Mouse (Mus musculus) frontal cortex, postnatal 14 days (tissue): Measurements from ENCODE around the gene Lrp2bp.

ENCODE experiments used
- DNase-seq, 2 experiments: peaks; one replicate each; pipeline ENCODE4 v3.0.0; 2022; ENCODE audit warnings: low spot score in 2 of 2

Lrp2bp gene

DNA sequence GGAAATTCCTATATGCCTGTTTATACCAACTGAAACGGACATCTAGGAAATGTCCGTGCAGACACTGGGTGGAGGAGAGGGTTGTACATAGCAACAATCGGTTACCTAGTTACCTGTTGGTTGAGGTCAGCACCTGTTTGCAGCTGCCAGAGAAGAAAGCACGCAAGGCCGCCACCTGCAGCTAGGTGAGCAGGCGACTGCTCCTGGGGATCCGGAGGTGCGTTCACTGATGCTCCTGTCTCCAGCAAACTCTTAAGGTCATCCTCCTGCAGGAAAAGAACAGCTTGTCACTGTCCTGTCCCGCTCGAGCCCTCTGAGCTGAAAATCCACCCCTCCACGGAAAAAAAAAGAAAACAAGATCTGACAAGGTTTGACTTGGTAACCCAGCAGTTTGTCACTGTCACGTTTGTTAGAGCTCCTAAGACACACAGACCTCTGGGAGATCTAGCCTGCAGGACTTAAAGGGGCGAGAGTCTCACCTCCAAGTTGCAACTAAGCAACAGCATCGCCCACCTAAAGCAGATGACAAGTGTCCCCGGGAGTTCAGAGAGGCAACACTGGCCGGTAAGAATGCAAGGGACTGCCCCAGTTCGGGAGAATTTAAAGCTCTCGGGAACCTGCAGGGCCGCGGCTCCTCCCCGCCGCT is at the start of gene Lrp2bp:
Lrp2bp (plus strand) TSS at position 166 of the 646 bp plus-strand sequence.
- peak in 1 of 2 experiments; percentile 48 for DNase-seq

DNA sequence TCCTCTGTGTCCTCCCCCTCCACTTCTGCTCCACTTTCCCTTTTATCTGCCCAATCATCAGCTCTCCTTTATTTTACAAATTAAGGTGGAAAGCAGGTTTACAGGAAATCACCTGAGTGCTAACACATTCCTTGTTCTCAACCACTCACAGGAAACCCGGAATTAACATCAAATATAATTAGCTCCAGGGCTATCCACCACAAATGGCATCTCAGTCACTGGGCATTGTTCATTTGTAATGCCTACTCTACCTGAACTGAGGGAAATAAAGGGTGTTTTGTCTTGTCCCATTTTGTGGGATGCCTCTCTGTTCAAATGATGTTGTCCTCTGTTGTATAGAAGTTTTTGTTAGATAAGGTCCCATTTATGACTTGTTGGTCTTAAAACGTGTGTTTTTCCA is 48.5 kb upstream of the Lrp2bp start:
- DNase-seq: no peak

DNA sequence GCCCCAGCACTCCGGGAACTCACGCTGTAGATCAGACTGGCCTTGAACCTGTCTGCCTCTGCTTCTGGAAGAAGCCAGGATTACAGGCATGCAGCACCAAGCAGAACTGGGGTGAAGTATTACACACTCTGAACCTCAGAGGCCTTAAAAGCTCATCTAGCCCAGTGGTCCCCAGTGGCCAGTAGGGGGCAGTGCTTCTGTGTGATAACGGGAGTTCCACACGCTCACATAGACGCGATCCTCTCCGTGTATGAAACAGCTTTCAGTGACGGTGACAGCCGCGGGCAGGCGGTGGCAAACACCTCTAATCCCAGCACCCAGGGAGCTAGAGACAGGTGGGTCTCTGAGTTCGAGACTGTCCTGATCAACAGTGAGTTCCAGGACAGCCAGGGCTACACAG is 28.2 kb upstream of the Lrp2bp start:
- DNase-seq: no peak

DNA sequence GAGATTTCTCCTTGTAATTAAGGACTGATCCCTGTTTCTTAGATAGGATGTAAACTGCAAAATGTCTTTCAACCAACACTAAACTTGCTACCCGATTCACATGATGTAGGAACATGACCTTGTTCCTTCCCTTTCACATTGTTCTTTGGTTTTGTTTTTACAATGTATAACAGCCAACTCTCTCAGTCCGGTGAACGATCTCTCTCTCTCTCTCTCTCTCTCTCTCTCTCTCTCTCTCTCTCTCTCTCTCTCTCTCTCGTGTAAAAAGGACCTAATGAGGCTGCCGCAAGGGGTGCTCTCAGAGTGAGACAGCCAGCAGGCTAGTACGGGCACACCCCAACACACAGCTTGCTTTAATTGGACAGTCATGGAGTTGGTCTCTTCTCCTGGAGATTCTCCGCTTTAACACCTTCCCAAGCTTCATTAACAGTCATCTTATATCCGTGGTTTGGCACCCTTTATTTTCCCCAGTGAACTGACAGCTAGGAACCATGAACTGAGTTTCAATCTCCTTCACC is 25.1 kb upstream of the Lrp2bp start:
- DNase-seq: no peak

DNA sequence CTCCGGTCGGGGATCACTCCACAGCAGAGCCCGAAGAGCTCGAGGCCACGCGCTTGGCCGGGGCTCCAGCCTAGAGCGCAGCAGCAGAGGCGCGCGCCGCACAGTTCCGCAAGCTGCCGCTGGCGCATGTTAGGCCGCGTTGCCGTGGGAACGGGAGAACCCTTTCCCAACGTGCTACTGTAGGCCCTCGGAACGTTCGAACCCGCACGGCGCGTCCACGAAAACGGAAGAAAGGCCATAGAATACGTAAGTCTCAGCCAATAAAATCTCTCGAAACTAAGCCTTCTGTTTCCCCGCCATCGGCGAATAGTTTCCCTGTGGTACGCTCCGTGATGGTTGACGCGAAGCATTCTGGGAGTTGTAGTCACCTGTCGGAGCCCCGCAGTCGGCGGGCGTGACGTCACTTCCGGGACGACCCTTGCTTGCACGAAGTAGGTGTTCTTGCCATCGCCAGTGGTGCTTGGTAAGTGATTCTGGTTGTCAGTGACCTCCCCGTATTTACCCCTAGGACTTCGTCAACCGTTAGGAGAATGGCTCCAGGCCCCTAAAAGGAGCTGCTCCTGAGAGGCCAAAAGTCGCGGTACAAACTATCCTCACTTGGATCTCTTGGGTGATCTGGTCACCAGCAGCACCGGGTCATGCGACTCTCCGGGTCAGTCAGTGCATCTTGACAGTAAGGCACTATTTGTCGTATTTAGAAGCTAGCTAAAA is 23.8 kb upstream of the Lrp2bp start, which contains the start of the genes 1700029J07Rik and Ufsp2:
1700029J07Rik (minus strand) TSS at position 127 of the 711 bp plus-strand sequence.
Ufsp2 (plus strand) TSS at position 403 of the 711 bp plus-strand sequence.
- peak; percentile 98 to 99 for DNase-seq

DNA sequence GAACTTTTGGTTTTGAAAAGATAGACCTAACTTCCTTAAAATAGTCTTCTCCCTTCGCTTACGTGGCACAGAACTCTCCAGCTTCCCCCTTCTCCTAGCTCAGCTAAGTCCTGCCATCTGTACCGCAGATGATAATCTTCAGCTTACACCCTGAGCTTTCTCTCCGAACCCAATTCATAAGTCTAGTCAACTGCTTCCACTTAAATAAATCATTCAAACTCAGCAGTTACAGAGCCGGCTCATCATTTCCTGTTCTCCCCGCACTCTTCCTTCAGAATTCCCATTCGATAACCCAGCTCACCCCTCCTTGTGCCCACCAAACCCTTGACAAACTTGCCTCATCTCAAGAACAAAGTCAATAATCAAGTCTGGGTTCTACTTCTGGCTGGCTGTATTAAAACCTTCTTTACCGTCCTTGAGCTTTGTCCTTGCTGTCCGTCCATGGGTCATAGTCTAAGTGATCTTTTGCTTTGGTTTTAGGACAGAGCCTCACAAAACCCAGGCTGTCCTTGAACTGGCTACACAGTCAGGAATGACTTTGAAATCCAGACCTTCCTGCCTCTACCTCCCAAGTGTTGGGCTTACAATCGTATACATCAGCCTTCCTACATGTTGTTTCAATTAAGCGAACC is 23.1 kb upstream of the Lrp2bp start:
- DNase-seq: no peak

DNA sequence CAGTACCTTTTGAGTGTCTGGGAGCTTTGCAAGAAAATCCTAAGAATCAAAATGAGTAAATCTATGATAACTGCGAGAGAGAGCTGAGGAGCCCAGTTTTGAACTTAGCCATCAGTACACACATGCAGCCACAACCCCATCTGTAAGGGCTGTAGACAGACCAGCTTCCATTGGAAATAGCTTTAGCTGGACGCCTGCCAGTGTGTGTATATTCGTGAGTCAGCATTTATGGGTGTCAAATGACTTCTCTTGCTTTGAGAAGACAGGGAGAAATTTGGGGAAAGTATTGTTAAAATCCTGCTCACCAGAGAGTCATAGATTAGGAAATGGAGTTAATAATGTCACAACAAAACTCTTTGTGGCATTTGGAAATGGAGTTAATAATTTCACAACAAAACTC is 12.4 kb upstream of the Lrp2bp start:
- no peak for DNase-seq

DNA sequence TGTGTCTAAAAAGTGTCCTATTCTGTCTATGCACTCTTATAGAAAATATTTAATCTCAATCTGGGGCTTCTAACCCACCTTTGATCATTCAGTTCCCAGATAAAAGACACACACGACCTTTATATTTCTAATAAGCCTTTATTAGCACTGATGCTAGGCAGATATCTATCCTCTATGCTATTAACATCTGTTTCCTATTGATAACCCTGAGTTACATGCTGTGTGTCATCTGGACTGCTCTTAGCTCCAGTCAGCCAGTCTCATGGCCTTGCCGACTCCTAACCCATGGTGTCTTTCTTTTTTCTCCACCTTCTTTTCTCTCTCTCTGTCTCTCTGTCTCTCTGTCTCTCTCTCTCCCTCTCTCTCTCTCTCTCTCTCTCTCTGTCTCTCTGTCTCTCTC is 10.9 kb upstream of the Lrp2bp start:
- no peak for DNase-seq

DNA sequence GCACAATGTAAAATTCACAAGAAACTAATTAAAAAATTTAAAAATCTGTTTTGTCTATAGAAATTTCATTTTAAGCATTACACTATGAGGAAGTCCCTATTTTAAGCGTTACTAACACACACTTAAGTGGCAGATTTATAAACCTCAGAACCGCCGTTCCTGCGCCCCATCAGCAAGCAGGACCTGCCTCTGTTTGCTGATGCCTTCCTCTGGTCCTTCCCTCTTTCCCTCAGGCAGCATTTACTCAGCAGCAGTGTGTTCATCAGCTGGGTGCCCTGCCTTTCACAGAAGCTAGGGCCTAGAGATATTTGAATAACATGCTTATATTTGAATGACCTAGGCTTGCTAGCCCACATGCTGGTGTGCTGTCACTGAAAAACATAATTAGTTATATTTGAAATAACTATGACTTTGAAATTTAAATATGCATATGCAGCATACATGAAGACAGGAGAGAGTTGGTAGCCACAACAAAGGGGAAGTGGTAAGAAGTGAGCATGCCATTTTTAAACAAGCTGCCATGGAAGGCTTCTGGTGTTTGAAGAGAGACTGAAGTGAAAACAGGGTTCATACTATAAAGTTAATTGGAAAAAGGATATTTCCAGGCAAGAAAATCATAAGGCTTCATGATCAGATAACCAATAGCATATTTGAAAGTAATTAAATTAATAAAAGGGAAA is 8.3 kb upstream of the Lrp2bp start:
- DNase-seq: no peak

DNA sequence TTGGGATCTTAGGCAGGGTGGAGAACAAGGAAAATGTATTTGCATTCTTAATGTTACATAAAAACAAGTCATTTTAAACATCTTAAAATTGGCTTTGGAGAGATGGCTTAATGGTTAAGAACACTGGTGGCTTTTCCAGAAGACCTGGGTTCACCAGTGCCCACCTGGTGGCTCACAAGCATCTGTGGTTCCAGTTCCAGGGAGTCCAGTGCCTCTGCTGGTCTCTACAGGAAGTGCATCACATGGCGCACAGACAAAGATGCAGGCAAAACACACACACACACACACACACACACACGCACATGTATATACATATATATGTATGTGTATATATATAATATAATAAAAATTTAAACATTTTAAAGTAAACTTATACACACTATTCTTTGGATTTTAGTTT is 5.0 kb upstream of the Lrp2bp start:
- DNase-seq: no peak

DNA sequence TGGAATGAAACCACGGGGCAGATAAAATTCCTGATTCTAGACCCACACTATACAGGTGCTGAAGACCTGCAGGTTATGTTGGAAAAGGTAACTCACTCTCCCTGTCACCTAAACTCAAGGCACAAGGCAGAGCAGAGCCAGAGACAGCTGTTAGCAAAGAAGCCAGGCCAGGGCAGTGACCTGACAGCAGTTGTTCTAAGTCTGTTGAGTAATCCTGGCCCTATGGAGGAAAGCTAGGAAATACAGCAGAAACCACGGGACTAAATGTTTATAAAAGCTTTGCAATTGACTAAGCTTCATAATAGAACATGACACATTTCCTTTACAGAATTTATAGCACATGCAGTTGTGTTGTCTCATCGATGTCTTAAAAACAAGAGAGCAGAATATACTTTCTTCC is 3.5 kb upstream of the Lrp2bp start:
- DNase-seq: no peak

DNA sequence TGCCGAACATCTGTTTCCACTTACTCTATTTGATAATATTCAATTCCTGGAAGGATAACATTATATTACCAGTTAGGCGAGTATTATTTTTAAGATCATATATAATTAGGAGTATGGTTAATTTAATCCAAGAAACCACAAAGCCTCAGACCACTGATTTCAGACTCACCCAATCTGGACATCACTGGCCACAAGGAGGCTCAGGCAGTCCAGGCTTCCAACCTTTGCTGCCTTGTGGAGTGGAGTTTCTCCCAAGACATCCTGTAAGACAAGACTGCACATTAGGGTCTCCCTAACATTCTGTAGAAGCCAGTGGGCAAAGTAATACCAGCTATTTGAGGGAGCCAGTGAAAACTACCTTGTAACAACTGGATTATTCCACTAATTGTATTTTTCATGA is 875 bp upstream of the Lrp2bp start:
- no peak for DNase-seq

DNA sequence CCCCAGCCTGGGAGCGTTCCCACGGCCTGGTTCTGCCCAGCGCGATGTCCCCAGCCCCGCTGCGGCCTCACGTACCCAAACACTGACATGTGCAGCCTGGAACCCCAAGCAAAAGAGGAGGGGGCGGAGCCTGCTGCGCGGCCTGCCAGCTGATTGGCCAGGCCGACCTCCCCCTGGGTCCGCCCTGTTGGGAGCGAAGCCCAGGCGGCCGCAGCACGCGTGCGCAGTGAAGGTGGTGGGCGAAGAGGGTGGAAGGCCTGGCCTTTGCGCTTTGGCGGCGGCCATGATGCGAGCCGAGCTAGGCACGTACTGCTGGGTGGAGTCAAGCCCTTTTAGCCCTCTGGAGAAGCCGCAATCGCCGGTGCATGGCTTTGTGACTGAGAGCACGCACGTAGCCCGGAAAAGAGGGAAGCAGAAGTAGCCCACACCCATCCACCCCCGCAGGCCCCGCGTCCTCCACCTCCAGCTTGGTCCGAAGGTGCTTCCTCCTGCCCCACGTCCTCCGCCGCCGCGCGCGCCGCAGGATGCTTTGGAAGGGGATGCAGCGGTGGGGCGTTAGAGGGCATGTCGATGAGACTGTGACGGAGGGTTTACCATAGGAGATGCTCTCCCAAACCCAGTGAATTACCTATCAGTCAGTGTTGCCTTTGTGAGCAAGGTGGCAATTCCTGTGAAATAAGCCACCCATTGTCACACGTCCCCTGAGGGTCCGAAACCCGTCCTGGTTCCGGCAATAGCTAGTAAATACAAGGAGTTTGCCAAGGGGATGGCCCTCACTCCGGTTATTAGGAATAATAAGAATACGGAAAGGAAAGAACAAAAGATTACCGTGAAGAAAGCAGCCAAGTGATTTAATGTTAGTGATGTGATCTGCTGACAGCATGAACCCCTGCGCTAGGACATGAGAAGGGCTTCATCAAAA is 942 bp downstream of the Lrp2bp start:
- DNase-seq: peak; percentile 96 to 98

DNA sequence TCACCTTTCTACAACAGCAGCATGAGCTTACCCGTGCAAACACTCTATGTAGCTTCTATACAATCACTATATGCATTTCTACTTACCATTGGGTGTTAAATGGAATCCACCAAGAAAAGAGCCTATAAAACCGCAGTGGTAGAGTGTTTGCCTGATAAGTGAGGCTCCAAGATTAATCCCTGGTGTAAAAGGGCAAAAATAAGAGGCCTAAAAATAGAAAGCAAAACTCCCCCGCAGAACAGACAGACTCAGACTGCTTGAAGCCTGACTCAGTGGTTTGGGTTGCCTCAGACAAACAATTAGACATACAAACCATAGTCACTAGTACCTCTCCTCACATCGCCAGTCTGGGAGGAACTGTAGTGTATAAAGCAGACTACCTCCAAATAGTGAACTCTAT is 6.5 kb downstream of the Lrp2bp start, which contains the start of gene Ankrd37:
Ankrd37 (minus strand) TSS at position 112 of the 400 bp plus-strand sequence.
- no peak for DNase-seq

DNA sequence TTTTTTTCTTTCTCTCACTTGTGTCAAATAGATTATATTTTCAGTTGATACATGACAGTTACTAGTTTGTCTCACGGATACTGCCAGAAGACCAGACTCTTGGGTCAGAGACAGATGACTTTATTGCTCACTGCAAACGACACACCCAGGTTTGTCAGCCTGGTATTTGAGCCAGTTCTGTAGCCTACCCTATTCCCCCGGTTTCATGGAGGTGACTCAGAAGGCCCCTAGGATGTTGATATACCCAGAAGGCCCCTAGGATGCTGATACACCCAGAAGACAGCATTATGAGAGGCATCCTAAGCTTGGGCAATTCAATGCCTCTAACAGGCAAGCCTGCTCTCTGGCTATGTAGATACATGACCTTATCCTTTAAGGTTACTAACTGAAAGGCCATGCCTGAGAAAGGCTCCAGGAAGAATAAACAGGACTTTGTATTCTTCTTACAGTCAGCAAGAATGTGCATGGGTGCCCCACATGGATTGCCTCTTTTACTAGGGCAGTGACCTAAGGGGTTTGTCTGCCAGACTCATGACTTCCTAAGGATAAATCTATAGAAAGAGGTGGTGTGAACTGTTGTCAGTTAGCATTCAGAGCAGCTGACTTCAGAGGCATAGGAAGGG is 8.1 kb downstream of the Lrp2bp start:
- no peak for DNase-seq

DNA sequence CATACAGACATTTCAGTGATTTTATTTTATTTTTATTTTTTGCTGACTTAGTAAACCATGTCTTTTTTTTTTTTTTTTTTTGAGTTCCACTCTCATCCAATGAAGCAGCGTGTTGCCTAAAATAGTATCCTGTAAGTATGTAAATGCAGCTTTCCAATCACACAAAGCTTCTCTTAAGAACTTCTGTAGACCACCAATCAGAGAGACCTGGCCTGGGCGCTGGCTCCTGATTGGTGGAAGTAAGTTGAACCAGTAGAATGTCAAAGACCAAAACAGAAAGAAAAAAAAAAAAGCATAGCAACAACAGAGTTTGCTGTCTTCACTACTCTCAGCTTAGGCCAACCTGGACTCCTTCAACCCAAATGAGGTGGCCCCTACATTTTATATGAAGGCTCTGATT is 11.2 kb downstream of the Lrp2bp start:
- no peak for DNase-seq

DNA sequence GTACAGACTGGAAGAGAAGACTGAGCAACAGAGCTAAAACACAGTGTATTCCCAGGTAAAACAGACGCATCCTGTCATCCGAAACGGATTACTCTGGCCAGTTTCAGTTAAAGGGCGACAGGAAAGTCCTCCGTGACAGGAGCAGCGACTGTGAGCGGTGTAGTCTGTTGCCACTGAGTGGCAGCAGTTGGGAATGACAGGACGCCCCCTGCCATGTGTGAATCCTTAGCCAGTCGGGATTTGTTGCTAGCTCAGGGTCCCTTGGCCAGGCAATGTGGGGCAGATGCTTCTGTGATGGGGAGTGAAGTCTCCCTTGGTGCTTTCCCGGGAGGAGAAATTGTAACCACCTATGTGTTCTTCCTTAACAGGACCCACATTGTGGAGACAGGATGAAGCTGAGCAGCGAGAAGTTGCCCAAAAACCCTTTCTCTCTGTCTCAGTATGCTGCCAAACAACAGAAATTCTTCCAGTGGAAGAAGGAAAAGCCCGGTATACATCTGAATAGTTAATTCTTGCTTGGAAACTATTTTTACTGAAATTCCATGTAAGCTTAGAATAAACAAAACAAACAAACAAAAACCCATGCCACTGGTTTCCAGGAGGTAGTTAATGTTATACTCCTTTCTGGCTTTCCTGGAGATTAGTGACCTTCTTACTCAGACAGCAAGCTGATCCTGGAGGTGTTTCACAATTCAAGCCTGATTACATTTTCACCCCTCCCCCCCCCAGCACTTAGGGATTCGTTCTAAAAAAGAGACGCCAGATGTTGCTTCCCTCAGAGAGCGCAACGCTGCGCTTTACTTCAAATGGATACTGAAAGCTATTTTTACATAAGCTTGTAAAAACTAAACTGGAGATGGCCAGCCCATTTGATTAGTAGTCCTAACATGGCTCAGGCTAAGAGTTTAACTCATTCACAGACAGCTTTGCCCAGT is 11.9 kb downstream of the Lrp2bp start:
- peak in 1 of 2 experiments; percentile 31 for DNase-seq

DNA sequence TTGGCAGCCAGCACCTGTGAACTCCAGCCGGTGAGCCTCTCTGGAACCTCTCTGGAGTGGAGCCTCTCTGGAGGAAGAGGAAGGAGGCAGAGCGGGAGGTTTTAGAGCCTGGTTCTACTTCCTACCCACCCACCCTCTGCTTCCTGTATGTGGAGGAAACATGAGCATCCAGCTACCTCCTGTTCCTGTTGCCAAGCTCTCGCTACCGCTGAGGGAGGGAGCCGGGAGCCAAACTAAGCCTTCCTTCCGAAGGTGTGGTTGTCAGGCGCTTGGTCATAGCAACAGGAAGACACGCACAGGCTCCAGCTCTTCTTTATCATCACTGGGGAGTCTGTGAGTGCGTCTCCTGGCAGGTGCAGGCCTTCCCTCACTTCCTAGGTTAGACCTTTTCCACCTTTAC is 23.1 kb downstream of the Lrp2bp start:
- DNase-seq: no peak

DNA sequence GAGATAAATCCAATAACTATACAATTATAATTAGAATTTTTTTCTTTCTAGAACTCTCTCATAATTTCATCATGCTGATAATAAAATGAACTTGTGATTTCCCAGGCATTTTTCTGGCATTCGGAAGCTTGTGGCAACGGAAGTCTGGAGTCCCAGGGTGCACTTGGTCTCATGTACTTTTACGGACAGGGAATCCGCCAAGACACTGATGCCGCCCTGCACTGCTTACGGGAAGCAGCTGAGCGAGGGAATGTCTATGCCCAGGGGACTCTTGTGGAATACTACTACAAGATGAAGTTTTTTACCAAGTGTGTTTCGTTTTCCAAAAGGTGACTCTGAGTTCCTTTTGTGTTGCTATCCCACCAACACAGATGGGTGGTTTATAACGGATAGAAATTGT is 23.7 kb downstream of the Lrp2bp start:
- no peak for DNase-seq
